Mouse (Mus musculus) embryonic facial prominence, embryonic 13.5 days (tissue): Measurements from ENCODE around the gene Atxn1. TPM values are rescaled to one million over a fixed set of nuclear protein-coding genes. Genes with fewer than 3 reads are reported as not detected.

ENCODE experiments used
- ATAC-seq: fragments of 200-750 bp; cut with Nextera tagmentation; 2 replicates; pipeline ENCODE4 v1.8.0; 2017; ENCODE audit warnings: low read depth; ENCODE audit not compliant: insufficient number of reproducible peaks, insufficient read depth, low FRiP score, low TSS enrichment
- H3K27ac ChIP-seq: fragments of 300-500 bp; sonication (generic); 2 replicates; pipeline ENCODE4 v1.5.1; 2015; ENCODE audit warnings: moderate library complexity, mild to moderate bottlenecking, inconsistent platforms
- H3K27me3 ChIP-seq: fragments of 300-500 bp; sonication (generic); 2 replicates; pipeline ENCODE4 v1.6.1; 2015; ENCODE audit warnings: mild to moderate bottlenecking, inconsistent platforms
- H3K36me3 ChIP-seq: fragments of 300-500 bp; sonication (generic); 2 replicates; pipeline ENCODE4 v1.6.1; 2015; ENCODE audit warnings: mild to moderate bottlenecking, inconsistent platforms
- H3K4me1 ChIP-seq: fragments of 300-500 bp; sonication (generic); 2 replicates; pipeline ENCODE4 v1.6.1; 2015; ENCODE audit warnings: inconsistent platforms
- H3K4me2 ChIP-seq: fragments of 300-500 bp; sonication (generic); 2 replicates; pipeline ENCODE4 v1.6.1; 2015; ENCODE audit warnings: moderate library complexity, mild to moderate bottlenecking, inconsistent platforms
- H3K4me3 ChIP-seq: fragments of 300-500 bp; sonication (generic); 2 replicates; pipeline ENCODE4 v1.5.1; 2015; ENCODE audit warnings: mild to moderate bottlenecking, inconsistent platforms
- H3K9ac ChIP-seq: fragments of 300-500 bp; sonication (generic); 2 replicates; pipeline ENCODE4 v1.6.1; 2015; ENCODE audit warnings: mild to moderate bottlenecking, inconsistent platforms
- H3K9me3 ChIP-seq: fragments of 300-500 bp; sonication (generic); 2 replicates; pipeline ENCODE4 v1.6.1; 2016; ENCODE audit warnings: inconsistent platforms
- WGBS: fragments of 180-500 bp; shearing (Covaris S2); methylation state at CpG from one replicate; pipeline ENCODE4 v1.1.7; 2015; ENCODE audit warnings: mixed read lengths; 5-methylcytosine and 5-hydroxymethylcytosine counted together
- polyA plus RNA-seq: library from polyadenylated mRNA; unstranded; fragments of >200 nt; fragmentation: Nextera tagmentation; extraction: Ambion mirVana; gene quantifications from 2 replicates; pipeline ENCODE4 v1.2.1, GENCODE M21; 2015

The Atxn1 gene
- polyA plus RNA-seq, 1 experiment from 2014 or later, result 5.5 TPM

- Histone ChIP-seq H3K4me2 (no peak overlapping the region), H3K27ac (no peak overlapping the region), H3K4me3 (no peak overlapping the region), H3K4me1 (0 out of 2 replicates have a peak, but pooled peaks cover 7% of the 10 kb centered on the region), H3K9ac (no peak overlapping the region), H3K9me3 (no peaks in the 10 kb centered on the region), H3K27me3 (no peaks in the 10 kb centered on the region), H3K36me3 (no peaks in the 10 kb centered on the region)
- ATAC-seq, result no peak
- 56% methylated on average over 8 of the region's 8 CpGs for WGBS
Observed at GRCm38 (mm10) chr13:45627206-45627751, 337.5 kb downstream of the Atxn1 start.

GRCm38 (mm10) chr13:45625740-45626139, 339.1 kb downstream of the Atxn1 start:
- Histone ChIP-seq H3K9ac (no peak overlapping the region), H3K9me3 (no peaks in the 10 kb centered on the region), H3K27me3 (no peaks in the 10 kb centered on the region), H3K4me3 (no peak overlapping the region), H3K36me3 (no peaks in the 10 kb centered on the region), H3K27ac (no peak overlapping the region), H3K4me1 (peaks cover 12% of the 10 kb centered on the region), H3K4me2 (no peak overlapping the region)
- WGBS, result 87% methylated on average over 5 of the region's 5 CpGs
- no peak for ATAC-seq

DNA sequence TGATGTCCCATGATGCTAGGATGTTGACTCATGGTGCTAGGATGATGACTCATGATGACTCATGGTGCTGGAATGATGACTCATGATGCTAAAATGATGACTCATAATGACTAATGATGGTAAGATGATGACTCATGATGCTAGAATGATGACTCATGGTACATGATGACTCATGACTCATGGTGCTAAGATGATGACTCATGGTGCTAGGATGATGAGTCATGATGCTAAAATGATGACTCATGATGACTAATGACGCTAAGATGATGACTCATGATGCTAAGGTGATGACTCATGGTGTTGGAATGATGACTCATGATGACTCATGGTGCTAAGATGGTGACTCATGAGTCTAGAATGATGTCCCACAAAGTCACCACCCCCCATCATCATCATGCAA, 341.0 kb downstream of the Atxn1 start:
- Histone ChIP-seq H3K36me3 (no peaks in the 10 kb centered on the region), H3K4me2 (no peak overlapping the region), H3K9ac (no peak overlapping the region), H3K27me3 (no peaks in the 10 kb centered on the region), H3K4me3 (no peak overlapping the region), H3K4me1 (peaks cover 19% of the 10 kb centered on the region), H3K9me3 (no peaks in the 10 kb centered on the region), H3K27ac (no peak overlapping the region)
- no peak for ATAC-seq
- WGBS, result 56% methylated on average over 1 of the region's 1 CpGs

GRCm38 (mm10) chr13:45622871-45623546, 341.8 kb downstream of the Atxn1 start:
- WGBS, result 94% methylated on average over 4 of the region's 4 CpGs
- ATAC-seq, result no peak
- no peak overlapping the region for H3K4me3 ChIP-seq
- H3K4me2 ChIP-seq, result no peak overlapping the region
- no peak overlapping the region for H3K9ac ChIP-seq
- no peaks in the 10 kb centered on the region for H3K27me3 ChIP-seq
- H3K27ac ChIP-seq, result no peak overlapping the region
- no peaks in the 10 kb centered on the region for H3K36me3 ChIP-seq
- peaks cover 19% of the 10 kb centered on the region for H3K4me1 ChIP-seq
- H3K9me3 ChIP-seq, result no peaks in the 10 kb centered on the region

- no peaks in the 10 kb centered on the region for H3K9me3 ChIP-seq
- 72% methylated on average over 12 of the region's 12 CpGs for WGBS
- no peak for ATAC-seq
Observed at GRCm38 (mm10) chr13:45620687-45621086, 344.1 kb downstream of the Atxn1 start.

DNA sequence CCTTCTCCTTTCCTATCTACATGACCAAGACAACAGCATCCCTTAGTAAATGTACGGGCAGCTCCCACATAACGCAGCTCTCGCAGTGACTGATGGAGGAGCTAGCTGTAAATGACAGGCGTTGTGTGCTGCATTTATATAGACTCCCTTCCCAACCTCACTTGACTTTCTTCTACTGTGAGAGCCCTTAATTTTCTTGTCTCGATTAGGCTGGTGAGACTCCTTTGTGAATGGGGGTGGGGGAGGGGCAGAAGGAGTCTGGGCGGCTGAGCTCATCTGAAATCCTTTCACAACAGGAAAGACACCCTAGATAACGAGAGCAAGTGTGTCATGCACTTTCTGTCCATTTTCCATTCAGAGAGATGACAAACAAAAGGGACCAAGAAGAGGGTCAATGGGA, 344.5 kb downstream of the Atxn1 start:
- WGBS, result 66% methylated on average over 7 of the region's 7 CpGs
- no peaks in the 10 kb centered on the region for H3K9me3 ChIP-seq
- H3K9ac ChIP-seq, result no peak overlapping the region
- H3K36me3 ChIP-seq, result no peaks in the 10 kb centered on the region
- no peaks in the 10 kb centered on the region for H3K27me3 ChIP-seq
- no peak for ATAC-seq
- H3K4me3 ChIP-seq, result no peak overlapping the region
- peaks cover 12% of the 10 kb centered on the region for H3K4me1 ChIP-seq
- no peak overlapping the region for H3K4me2 ChIP-seq
- no peak overlapping the region for H3K27ac ChIP-seq

More at GRCm38 (mm10) chr13:45620687-45621086, 344.1 kb downstream of the Atxn1 start:
- H3K9ac ChIP-seq, result no peak overlapping the region
- no peak overlapping the region for H3K4me3 ChIP-seq
- H3K4me2 ChIP-seq, result no peak overlapping the region
- peaks cover 12% of the 10 kb centered on the region for H3K4me1 ChIP-seq
- no peak overlapping the region for H3K27ac ChIP-seq
- no peaks in the 10 kb centered on the region for H3K36me3 ChIP-seq
- H3K27me3 ChIP-seq, result no peaks in the 10 kb centered on the region

- no peak overlapping the region for H3K9ac ChIP-seq
- 81% methylated on average over 6 of the region's 6 CpGs for WGBS
Observed at GRCm38 (mm10) chr13:45617988-45618387, 346.8 kb downstream of the Atxn1 start.

DNA sequence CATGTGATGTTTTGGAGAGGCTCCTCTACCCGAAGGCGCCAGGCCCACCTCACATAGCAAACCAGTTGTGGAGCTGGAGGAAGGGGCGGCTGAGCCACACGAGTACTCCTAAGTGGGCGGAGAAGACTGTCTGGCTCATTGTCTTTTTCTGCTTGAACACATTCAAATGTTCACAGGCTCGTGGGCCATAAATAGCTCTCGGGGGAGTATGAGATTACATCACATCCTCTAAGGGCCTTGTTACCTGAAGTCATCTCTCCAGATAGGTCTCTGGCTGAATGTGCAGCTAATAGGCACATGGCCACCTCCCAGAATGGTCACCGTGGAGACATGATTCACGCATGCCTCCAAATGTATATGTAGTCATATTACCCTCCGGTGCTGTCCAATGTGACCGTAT, 350.0 kb downstream of the Atxn1 start:
- no peak overlapping the region for H3K4me2 ChIP-seq
- no peaks in the 10 kb centered on the region for H3K4me1 ChIP-seq
- no peaks in the 10 kb centered on the region for H3K27me3 ChIP-seq
- no peak overlapping the region for H3K27ac ChIP-seq
- H3K9ac ChIP-seq, result no peak overlapping the region
- no peak for ATAC-seq
- H3K36me3 ChIP-seq, result no peaks in the 10 kb centered on the region
- WGBS, result 70% methylated on average over 11 of the region's 11 CpGs
- no peaks in the 10 kb centered on the region for H3K9me3 ChIP-seq
- no peak overlapping the region for H3K4me3 ChIP-seq

More at GRCm38 (mm10) chr13:45617988-45618387, 346.8 kb downstream of the Atxn1 start:
- no peaks in the 10 kb centered on the region for H3K9me3 ChIP-seq
- H3K27me3 ChIP-seq, result no peaks in the 10 kb centered on the region
- H3K27ac ChIP-seq, result no peak overlapping the region
- H3K4me1 ChIP-seq, result peaks cover 12% of the 10 kb centered on the region
- H3K4me3 ChIP-seq, result no peak overlapping the region
- ATAC-seq, result no peak
- no peak overlapping the region for H3K4me2 ChIP-seq
- H3K36me3 ChIP-seq, result no peaks in the 10 kb centered on the region

GRCm38 (mm10) chr13:45613346-45613745, 351.5 kb downstream of the Atxn1 start:
- Histone ChIP-seq H3K4me1 (no peaks in the 10 kb centered on the region), H3K27ac (no peak overlapping the region), H3K9me3 (no peaks in the 10 kb centered on the region), H3K36me3 (no peaks in the 10 kb centered on the region), H3K4me2 (no peak overlapping the region), H3K27me3 (no peaks in the 10 kb centered on the region), H3K9ac (no peak overlapping the region), H3K4me3 (no peak overlapping the region)
- 34% methylated on average over 5 of the region's 5 CpGs for WGBS
- no peak for ATAC-seq

GRCm38 (mm10) chr13:45611554-45611953, 353.3 kb downstream of the Atxn1 start:
- Histone ChIP-seq H3K4me3 (no peak overlapping the region), H3K27ac (no peak overlapping the region), H3K9ac (no peak overlapping the region), H3K36me3 (no peaks in the 10 kb centered on the region), H3K4me1 (no peaks in the 10 kb centered on the region), H3K9me3 (no peaks in the 10 kb centered on the region), H3K27me3 (no peaks in the 10 kb centered on the region), H3K4me2 (no peak overlapping the region)
- 80% methylated on average over 3 of the region's 3 CpGs for WGBS
- ATAC-seq, result no peak

DNA sequence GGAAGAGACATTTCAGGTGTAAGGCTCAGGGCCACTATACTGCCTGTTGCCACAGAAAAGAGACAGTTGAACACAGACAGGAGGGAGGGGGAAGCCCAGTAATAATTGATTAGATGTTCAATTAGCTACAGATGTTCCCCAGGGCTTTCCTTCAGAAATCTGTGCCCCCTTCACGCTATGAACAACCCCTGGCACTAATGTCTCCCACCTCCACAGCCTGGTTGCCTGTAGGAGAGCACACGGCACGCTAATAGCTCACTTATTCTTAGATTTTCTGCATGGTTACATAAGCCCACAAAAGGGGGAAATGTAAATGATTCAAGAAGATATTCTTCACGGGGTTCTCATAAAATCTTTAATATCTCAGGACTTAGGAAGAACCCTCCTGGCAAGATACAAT, 355.3 kb downstream of the Atxn1 start:
- WGBS, result 44% methylated on average over 4 of the region's 4 CpGs
- Histone ChIP-seq H3K4me2 (no peak overlapping the region), H3K27me3 (no peaks in the 10 kb centered on the region), H3K27ac (no peak overlapping the region), H3K36me3 (no peaks in the 10 kb centered on the region), H3K9ac (no peak overlapping the region), H3K4me3 (no peak overlapping the region), H3K9me3 (no peaks in the 10 kb centered on the region), H3K4me1 (no peaks in the 10 kb centered on the region)
- no peak for ATAC-seq

GRCm38 (mm10) chr13:45608593-45608992, 356.2 kb downstream of the Atxn1 start:
- Histone ChIP-seq H3K9ac (no peak overlapping the region), H3K4me2 (no peak overlapping the region), H3K27me3 (no peaks in the 10 kb centered on the region), H3K36me3 (no peaks in the 10 kb centered on the region), H3K27ac (no peak overlapping the region), H3K4me1 (0 out of 2 replicates have a peak, but pooled peaks cover 3% of the 10 kb centered on the region), H3K9me3 (no peaks in the 10 kb centered on the region), H3K4me3 (no peak overlapping the region)
- WGBS, result 98% methylated on average over 5 of the region's 5 CpGs
- ATAC-seq, result no peak
